Mouse (Mus musculus) urinary bladder, postnatal 14 days (tissue): ENCODE measurements around the gene Pip4k2a.
"Not testable (repeated sequence)": the region's sequence is repeated elsewhere in the genome, so short reads cannot be mapped to it uniquely, and the experiment has no call there.

ENCODE experiments used
- DNase-seq: peaks from one replicate; pipeline ENCODE4 v3.0.0; 2021; ENCODE audit warnings: low spot score

Pip4k2a gene

DNA sequence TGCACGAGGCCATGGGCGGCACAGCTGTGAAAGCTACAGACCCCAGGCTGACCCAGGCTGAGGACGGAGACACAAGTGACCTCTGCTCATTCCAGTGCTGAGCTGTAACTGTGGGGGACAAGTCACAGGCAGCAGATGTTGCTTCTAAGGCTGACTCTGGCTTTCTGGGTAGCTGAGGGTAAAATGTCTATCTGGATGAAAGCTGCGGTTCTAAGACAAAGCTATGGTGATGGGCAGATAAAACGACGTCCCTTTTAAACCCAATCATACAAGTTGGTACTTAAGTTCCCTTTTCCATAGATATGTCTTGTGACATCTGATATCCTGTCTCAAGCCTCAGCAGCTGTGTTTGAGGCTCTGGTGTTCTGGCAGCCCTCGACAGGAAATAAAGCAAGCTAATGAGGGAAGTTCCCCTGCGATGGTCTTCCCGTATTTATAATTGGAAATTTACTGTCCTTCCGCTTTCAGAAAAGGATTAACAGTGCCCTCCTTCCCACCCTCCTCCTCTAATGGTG, 100.1 kb downstream of the Pip4k2a start:
- no peak for DNase-seq

DNA sequence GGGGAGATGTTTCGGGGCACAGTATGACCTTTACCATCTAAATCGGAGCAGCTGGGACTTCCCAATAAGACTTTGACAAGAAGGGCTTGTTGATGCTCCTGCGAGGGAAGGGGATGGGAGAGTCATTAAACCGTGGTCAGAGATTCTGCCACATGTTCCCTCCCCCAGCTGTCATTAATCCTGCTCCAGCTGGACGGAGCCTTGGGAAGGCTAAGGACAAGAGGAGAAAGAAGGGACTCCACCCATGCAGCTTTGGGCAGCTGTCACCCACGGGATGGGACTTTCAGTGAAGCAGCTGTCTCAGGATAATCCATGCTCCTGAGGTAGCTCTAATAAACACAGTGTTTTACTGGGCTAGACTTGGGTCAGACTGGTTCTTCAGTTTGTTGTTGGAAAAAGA, 101.9 kb downstream of the Pip4k2a start:
- no peak for DNase-seq

DNA sequence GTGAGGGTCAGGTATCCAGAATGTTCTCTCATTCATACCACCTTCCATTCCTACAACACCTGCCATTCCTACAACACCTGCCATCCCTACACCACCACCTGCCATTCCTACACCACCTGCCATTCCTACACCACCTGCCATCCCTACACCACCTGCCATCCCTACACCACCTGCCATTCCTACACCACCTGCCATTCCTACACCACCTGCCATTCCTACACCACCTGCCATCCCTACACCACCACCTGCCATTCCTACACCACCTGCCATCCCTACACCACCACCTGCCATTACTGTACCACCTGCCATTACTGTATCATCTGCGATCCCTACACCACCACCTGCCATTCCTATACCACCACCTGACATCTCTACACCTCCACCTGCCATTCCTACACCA, 104.6 kb downstream of the Pip4k2a start:
- not testable (repeated sequence) for DNase-seq

DNA sequence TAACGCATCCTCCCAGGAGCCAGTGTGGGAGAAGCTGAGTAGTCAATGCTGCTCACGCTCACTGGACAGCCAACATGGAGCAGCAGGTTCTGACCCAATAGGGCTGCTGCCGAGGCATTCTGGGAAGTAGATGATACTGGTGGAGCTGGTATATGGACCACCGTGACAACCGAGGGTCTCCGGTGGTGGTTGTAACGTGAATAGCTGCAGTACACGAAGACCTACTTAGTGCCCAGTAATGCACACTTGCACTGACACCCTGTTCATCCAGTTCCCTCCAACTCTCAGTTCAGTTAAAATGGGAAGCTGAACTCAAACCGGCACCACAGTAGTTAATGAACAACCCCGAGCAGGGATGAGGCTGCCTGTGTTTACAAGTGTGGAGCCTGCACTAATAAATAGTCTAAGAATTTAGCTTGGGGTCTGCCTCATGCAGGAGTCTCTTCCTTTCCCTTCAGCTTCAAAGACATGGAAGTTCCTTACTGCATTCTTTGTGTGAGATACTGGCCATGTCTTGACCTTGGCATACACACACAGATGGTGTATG, 105.9 kb downstream of the Pip4k2a start:
- no peak for DNase-seq

DNA sequence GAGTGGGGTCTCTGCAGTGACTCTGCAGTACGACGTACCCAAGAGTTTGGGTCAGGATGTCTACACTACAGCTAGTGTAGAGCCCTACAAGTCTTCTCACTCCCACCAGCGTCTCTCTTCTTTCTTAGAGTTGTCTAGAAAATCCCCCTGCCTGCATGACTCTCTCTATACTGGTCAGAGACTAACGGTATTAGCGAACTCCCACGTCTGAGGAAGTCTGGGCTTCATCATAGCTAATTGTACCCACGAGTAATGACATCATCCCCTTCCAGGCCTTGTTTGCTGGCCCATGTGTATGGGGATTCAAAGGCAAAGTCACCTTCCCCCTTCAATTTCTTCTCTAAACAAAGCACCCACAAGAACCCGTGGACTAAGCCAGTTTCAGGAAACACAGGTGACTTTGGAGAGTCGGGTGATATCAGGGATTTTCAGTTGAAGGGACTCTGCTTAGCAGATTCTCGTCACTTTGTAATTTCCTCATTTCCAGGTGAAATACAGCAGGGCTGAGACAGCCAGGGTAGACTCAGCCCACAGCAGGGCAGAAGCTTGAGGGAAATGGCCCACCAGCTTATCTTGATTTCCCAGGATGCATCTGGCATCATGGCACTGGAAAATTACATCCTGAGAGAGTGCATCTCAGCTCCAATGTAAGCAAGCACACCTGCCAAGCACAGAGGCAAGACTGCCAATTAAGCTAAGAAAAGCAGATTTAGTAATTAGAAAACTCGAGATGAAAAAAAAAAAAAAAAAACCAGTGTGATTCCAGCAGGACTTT, 107.5 kb downstream of the Pip4k2a start:
- no peak for DNase-seq

DNA sequence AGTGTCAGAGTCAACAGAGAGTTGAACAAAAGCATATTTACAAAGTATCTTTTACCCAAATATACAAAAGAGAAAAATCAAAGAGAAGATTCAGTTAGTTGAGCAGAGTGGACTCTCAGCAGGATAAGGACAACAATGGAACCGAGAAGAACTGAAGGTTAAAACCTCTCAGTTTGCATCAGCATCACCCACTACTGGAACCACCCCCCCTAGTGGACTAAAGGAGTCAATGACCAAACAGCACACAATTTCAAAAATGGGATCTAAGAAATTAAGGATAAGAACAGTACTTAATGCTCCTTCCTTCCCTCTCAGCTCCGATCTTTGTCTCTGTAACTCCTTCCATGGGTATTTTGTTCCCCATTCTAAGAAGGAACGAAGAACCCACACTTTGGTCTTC, 113.6 kb downstream of the Pip4k2a start:
- DNase-seq = no peak

DNA sequence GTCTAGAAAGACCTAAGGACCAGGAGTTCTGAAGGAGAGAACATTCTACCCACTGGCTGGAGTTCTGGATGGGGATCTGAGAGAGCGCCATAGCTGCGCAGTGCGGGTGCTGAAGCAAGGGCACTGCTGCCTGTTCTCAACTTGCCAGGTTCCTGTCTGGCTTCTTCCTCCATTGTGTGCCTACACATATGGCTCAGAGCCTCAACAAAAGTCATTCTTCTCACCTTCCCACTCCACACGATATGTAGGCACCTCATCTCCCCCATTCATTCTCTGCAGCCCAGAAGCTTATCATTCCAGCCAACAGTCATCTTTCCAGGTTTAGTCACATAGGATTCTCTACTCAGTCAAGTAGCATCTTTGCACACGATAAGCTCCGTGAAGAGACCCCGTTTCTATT, 123.3 kb downstream of the Pip4k2a start:
- DNase-seq = no peak

DNA sequence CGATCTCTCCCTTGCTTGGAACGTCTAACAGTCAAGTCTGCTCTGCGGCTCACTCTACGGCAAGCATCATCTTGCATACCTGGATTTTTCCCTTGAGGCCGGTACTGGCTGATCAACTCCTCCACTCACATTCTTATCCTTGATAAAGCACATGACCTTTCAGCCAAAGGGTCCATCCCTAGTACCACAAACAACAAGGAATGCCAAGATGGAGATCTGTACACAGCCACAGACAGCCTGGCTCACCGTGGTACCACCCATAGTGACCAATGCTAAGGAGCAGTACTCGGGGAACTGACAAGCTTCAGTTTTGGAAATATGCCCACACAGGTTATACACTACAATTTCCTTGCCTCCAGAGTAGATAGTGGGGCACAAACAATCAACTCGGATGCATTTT, 123.9 kb downstream of the Pip4k2a start:
- DNase-seq = no peak

DNA sequence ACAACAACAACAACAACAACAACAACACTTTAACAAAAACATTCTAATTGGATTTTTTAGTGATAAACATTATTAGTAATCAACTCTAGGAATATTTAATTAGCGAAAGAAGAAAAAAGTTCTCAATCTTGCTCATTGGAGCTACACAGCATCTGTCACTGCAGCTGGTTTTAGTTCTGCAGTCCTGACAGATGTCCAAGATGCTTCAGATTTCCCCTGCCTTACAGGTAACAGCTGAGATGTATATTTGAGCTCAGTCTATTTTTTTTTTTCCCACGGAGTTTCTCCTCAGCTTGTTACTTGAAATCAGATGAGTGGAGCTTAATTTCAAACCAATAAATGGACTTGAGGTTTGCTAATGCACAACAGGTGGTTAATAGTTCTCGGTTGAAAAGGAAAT, 124.5 kb downstream of the Pip4k2a start:
- DNase-seq = no peak

DNA sequence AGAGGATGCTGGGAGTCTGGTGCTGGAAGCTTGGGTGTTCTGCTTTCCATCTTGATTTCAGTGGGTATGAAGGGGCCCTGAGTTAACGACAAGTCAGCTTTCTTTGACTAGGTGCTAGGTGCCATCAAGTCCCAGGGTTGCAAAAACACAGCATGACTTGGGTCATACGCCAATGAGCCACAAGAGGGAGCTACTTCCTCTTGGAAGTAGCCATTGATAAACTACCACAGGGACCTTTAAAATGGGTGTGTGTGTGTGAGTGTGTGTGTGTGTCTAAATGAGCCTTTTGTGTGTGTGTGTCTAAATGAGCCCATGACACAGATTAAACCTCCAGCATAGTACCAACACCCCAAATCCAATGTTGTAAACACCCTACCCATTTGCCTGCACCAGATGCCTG, 125.1 kb downstream of the Pip4k2a start:
- peak; percentile 73 for DNase-seq

DNA sequence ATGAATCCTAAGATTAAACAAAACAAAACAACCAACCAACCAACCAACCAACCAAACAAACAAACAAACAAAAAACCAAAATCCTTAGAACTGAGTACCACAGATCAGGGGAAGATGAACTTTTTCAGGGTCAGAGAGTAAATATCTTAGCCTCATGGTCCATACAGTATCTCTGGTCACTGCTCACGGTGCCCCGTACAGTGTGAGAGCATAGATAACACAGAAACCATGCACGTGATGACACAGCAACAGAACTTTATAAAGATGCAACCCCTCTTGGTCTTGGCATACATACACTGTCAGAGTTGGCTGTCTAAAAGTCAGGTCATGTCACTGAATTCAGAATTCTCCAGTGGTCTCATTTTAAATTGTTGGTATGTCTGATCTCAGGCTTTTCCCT, 126.8 kb downstream of the Pip4k2a start:
- DNase-seq = no peak

DNA sequence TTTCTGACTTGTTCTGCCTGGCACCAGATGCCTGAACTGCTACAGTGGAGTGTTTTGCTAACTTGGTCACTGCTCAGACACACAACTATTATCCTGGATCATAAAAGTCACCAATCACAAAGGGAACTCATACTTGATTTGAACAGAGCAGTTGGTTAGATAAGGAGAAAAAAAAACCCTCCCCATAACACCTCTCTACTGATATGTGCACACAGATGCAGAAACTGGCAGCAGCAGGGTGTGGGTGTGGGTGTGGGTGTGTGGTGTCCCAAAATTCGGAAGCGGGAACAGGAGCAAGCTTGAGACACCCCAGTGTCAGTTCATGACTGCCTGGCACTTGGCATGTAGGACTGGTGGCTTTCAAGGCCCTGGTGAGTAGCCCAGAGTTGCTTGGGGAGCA, 130.9 kb downstream of the Pip4k2a start:
- no peak for DNase-seq

DNA sequence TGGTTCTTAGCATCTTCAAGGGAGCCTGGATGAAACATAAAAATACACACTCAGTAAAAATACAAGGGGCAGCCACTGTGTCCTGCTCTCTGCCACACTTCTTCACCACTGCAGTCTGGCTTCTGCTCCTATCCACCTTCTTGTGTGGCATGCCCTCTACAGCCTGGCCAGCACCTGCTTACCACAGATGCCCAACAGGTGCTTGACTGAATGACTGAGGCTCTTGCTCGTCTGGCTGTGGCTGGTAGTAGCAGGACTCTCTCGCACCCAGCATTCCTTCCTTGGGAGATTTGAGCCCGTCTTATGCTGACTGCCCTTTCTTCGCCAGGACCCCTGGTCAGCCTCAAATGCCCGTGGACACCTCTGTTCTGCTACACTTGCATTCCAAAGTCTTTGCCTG, 133.2 kb downstream of the Pip4k2a start:
- DNase-seq = no peak

DNA sequence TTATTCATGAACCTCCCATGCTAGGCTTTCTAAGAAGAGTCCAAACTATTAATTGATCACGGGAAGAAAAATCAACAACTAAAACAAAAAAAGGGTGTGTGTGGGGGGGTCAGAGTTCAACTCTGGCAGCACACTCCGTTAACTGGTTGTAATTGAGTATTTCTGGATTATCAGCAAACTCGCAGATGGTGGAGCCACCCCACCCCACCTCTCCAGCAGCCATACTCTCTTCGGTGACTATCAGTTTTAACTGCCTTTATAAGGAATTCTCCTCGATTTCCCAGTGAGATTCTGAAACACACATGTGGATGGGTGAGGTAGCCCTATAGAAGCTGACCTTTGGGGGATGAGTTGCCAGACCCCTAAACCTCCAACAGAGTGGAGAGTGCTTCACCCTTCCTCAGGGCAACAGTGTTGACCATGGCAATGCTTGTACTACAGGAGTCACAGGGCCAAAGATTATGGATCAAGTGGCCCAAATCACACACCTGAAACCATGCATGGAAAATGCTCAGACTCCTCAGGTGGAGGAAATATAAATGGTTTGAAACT, 136.2 kb downstream of the Pip4k2a start:
- no peak for DNase-seq

DNA sequence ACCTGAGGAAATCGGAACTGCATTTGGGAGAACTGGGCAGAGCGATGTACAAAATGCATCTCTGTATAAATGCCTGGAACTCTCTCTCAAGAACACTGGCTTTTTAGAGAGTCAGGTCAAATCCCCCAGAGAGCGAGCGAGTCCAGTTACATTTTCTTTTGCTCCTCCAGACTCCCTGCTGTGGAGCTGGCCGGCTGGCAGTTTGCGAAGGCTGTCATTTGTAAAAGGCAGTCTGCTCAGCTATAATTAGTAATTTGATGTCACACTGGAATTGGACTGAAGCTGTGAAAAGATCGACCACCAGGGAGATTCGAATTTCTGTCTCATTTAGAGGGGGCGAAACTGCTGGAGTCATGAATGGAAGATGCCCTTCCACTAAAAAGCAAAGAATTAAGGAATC, 137.2 kb downstream of the Pip4k2a start:
- no peak for DNase-seq

DNA sequence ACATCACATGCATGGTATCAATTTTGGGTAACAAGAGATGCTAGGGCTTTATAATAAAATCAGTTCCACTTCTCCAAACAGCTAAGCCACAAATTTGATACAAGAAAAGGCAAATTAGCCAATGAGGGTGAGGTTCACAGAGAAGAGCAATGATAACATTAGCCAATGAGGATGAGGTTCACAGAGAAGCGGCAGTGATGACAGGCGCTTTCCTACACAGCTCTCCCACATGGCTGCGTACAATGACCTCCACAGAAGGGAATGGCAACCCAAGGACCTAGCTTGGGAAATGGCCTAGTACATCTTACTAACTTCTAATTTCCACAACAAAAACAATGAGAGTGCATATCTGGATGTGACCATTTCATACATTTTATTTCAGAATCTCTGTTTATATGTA, 140.0 kb downstream of the Pip4k2a start:
- no peak for DNase-seq

DNA sequence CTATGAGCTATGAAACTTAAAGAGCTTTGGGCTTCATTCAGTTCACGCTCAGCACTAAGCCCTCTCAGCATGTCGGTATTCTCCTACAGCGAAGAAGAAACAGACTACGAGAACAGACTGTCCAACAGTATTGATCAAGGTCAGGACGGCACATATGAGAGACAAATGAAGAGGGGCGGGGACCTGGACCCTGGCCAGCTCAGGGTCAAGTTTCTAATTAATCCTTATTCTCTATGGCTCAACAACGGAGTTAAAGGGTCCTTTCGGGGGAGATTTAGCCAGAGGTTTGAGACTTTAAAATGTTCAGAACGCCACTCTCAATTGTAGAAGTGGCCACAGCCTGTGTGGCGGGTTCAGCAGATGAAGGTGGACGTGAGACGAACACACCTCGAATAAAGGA, 141.5 kb downstream of the Pip4k2a start:
- no peak for DNase-seq

DNA sequence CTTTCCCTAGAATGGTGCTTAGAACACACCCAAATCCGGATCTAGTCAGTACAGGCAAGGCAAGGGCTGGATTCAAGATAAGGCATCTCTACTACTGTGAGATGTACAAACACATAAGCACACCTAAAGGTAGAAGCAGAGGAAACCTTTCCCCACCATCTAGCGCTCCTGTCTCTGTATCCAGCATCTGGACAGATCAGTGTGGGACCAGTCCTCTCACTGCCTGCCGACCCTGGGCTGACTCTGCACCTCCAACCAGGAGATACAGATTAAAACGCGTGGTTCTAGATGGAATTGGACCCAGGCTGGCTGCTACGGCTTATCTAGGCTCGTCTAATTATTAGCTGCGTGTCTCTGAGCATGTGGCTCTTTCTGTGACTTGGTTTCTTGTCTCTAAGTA, 142.7 kb downstream of the Pip4k2a start:
- DNase-seq = no peak

DNA sequence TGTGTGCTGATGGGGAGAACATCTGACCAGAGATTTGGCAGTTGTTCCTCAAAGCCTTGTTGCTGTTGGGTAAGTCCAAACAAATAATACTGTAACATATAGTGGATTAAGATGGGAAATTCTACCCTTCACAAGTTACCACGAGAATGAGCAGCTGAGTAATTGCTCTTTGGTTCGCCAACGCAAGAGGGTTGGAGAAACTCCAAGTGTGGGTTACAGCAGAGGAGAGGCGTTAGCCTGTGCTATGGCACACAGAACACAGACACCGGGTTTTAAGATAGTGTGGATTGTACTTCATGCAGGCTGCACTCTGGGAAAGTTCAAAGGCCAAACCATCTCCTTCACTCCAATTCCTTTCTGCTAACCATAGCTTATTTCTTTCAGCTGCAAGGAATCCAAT, 144.6 kb downstream of the Pip4k2a start:
- DNase-seq = no peak

DNA sequence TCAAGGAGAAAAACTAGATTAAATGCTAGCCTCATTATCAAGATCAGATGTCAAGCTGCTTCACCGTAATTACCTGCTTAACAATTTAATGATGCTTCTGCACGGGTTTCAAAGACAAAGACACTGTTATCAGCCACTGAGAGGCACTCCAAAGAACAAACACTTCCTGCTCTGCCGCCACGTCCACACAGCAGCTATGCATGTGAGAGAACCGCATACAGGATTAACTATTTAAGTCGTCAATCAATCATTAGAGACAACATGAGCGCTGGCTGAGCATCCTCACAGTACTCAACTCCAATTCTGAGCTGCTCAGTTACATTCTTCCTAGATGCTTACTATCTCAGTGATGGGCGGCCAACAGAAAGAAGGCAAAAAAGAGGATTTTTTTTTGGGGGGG, 147.3 kb downstream of the Pip4k2a start:
- no peak for DNase-seq

DNA sequence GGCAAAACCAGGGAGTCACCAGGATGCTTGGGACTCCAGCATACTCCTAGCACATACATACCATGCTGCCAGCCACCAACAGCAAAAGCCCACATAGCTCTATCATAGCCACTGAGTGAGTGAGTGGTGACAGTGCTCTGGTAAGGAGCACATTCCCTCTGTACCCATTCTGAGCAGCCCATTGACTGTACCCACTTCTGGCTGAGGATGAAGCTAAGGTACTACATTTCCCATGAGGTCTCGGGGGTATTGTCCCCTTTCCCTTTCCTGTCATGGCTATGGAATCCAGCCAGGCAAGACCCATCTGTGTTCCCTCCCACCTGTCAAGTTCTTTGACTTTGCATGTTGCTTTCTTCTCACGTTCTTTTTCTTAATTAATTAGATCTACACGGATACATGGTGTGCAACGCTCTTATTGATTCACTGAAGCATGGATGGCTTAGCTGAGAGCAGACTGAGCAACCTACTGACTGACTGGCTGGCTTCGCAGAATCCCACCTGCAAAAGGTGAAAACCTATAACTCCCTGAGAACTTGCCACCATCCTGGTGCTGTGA, 149.8 kb downstream of the Pip4k2a start:
- no peak for DNase-seq

DNA sequence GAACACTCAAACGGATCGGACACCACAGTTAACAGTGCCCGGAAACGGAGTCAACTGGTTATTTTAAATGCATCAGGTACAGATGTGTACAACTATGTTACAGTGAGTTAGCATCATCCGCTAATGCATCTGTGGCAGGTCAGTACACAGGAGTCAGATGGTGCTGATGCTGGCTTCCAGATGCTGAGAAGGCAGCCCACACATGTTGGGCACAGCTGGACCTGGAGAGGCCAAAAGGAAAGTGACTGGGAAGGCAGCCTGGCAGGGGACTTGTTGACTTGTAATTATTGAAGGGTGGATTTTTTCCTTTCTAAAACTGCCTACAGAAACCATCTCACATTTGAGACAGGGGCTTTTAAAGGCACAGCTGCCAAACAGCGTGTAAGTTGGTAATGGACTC, 155.4 kb downstream of the Pip4k2a start:
- no peak for DNase-seq

DNA sequence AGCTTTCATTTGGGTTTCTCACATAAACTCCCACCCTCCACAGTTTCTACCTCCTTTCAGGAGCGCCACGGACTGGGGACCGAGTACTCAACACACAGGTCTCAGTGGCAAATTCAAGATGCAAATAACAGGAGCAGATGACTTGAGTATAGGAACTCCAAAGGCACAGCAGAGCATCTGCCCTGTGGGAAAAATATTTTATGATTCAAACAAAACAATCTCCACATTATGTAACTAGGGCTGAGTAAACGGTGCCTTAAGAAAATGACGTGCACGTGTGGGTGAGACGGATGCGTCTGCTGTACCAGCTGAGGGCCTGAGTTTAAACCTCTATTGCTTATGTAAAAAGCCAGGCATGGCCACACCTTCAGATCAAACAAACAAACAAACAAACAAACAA, 156.9 kb downstream of the Pip4k2a start:
- DNase-seq = no peak
